Mouse (Mus musculus): ENCODE data around the gene Tbc1d2.
"Not testable (repeated sequence)": the region's sequence is repeated elsewhere in the genome, so short reads cannot be mapped to it uniquely, and the experiment has no call there.

Gene Tbc1d2

DNA sequence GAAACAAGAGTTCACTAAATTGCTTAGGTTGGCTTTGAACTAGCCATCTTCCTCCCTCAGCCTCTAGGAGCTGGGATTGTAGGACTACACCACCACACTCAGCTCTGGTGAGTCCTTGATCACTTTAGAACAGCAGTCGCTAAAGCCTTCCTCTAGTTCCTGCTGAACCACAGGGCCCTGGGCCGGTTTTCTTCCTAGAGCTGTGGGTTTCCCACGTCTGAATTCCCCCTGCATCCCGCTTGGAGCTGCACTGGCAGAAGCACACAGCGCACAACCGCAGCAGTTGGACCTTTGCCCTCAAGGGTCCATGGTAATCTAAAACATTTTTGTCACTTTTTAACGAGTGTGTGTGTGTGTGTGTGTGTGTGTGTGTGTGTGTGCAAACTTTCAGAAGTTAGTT is 47.3 kb downstream of the Tbc1d2 start:
- peak in 1 of 2 experiments; percentile 24 for DNase-seq (ENCODE audit: inconsistent age in 2 of 2, low spot score in 1 of 2)

DNA sequence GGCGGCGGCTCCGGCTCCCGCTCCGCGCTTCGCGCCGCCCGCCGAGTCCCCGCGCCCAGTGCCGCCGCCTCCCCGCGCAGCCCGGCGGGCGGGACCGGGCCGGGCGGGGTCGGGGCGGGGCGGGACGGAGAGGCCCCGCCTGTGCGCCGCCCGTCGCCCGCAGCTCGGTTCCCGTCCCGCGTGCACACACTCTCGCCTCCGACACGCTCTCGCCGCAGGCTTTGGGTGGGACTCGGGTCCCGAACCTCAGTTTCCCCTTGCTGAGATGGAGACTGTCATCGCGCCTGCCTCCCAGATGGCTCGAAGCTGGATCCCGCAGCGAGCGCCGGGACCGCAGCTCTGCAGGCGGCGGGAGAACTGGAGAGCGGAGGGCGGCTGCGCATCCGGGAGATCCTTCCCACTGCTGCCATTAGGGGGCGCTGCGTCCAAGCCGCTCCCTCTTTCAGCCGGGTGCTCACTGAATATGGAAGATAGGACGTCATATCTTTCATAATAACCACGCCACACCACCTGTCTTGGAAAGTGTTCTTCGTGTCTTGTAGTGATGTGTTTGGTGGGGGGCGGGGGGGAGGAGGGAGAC is 48.1 kb downstream of the Tbc1d2 start, which contains the start of gene Coro2a:
Gene Coro2a, minus strand, starts transcription at position 359 of the 580 bp plus-strand sequence.
- DNase-seq (ENCODE audit: inconsistent age in 2 of 2, low spot score in 1 of 2) = peak; percentile 89 to 97

DNA sequence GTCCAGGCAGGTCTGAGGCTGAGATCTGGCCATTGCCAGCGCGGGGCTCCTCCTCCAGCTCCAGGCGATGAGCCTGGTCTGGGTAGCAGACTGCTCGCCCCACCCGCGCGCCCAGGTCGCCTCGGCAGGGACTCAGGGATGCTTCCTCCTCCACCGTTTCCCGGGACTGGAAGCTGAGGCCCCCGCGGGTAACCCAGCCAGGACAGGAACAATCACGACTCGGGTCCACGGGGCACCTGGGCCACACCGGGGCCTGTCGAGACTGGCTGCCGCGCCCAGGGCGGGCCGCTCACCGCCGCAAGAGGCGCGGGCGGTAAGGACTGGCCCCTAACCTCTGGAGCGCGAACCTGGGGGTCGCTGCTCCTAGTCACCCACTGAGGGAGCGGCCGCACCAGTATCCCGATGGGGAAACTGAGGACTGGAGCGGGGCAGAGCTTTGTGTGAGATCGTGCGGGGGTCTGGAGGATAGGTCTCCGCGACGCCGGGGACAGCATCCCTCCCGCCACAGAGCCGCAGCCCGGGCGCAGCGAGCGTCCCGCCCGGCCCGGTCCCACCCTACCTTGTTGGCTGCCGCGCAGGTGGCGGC is 48.7 kb downstream of the Tbc1d2 start:
- DNase-seq (ENCODE audit: inconsistent age in 2 of 2, low spot score in 1 of 2) = peak; percentile 57 to 69

DNA sequence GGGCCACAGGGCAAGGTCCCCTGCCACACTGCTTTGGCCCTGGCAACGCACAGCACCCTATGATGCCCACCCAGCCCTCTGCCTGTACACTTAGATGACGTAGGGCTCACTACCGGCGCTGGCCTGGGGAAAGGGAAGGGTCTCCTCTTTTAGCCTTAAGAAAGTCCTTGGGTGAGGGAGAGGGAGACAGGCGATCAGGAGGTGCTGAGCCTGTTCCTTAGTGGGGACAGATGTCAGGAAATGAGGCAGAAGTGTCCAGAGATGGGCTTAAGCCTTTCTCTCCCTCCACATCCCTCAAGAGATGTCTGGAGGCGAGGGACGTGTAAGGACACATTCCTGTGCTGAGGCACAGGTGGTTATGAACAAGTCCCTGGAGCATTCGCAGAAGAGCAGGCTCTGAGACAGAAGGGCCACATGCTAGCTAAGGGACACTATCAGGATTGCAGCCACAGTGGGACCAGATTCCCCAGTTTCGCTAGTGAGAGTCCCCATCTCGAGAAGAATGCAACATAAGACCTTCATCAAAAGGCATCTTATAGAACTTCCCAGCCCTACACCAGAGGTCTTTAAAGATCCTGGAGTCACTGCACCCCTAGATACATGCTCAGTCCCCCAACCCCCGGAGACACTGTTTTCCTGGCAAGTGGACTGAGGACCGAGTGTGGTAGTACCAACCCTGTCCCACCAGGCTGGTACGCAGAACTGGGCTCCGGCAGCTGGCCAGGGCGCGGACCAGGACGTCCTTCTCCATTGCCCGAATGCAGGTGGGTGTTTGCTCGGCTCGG is 49.3 kb downstream of the Tbc1d2 start:
- peak in 1 of 2 experiments; percentile 7 for DNase-seq (ENCODE audit: inconsistent age in 2 of 2, low spot score in 1 of 2)

DNA sequence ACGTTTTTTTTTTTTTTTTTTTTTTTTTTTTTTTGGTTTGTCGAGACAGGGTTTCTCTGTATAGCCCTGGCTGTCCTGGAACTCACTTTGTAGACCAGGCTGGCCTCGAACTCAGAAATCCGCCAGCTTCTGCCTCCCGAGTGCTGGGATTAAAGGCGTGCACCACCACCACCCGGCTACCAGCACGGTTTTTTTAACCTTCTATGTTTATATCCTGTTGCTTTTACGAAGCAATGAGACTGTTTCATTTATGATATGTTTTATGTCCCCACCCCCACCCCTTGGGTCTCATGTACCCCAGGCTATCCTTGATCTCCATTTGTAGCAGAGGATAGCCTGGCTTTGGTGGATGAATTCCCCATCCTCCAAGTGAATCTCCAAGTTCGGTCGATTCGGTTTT is 50.4 kb downstream of the Tbc1d2 start:
- DNase-seq (ENCODE audit: inconsistent age in 2 of 2, low spot score in 1 of 2) = not testable (repeated sequence)

DNA sequence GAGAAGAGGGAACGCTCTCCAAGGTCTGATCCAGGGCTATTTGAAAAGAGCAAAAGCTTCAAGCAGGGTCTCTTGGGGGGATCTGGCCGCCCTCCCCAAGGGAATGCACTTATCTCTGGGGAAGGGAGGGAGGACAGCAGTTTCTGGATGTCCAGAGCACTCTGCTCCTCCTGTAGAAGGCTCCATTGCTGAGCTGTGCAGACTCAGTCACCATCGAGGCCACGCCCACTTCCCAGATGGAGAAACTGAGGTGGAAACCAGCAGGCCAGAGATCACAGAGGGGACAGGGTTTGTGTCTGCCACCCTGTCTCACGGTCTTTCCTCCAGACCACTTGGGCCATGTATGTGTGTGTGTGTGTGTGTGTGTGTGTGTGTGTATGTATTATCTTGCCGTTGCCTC is 51.0 kb downstream of the Tbc1d2 start:
- no peak for DNase-seq (ENCODE audit: inconsistent age in 2 of 2, low spot score in 1 of 2)

DNA sequence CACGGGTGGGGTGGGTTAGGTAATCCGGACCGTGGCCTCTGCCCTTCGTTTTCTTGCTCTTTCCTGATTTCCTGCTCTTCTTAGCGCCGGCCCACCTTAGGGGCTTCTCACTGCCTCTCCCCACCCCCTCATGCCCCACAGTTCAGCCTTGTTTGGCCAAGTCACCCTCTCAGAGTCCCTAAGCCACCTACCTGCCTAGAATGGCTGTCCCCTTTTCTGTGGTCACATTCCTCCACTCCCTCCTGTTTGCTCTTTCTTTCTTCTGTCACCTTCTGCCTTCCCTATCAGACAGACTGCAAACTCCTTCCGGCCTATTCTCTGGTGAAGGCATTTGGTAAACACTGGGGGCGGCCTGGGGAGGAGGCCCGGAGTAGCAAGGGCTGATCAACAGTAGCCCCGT is 51.9 kb downstream of the Tbc1d2 start:
- DNase-seq (ENCODE audit: inconsistent age in 2 of 2, low spot score in 1 of 2) = no peak

DNA sequence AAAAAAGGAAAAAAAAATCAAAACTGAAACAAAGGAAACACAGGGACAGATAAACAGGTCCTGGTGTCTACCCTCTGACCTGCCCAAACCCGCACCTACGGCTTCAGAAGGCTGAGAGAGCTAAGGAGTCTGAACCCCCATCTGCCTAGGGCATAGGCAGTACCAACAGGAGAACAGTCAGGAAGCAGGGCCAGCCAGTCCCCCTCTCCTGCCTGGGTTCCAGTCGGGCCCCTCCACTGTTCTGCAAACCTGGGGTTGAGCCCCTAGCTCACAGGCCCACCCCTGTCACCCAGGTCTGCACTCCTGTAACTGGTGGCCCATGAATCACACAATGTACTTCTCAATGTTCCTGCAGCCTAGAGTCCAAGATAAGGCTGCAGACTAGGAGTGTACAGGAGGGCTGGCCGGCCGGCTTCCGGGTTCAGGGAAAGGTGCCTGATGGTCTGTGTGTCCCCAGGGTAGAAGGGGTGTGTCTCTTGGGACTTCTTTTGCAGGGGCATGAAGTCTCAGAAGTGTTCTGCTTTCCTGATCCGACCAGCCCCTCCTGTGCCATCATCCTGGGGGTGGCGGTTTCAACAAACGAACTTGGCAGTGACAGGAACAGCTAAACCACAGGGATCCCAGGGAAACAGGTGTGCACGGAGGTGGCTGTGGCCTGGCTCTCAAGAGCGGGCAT is 52.6 kb downstream of the Tbc1d2 start:
- no peak for DNase-seq (ENCODE audit: inconsistent age in 2 of 2, low spot score in 1 of 2)

DNA sequence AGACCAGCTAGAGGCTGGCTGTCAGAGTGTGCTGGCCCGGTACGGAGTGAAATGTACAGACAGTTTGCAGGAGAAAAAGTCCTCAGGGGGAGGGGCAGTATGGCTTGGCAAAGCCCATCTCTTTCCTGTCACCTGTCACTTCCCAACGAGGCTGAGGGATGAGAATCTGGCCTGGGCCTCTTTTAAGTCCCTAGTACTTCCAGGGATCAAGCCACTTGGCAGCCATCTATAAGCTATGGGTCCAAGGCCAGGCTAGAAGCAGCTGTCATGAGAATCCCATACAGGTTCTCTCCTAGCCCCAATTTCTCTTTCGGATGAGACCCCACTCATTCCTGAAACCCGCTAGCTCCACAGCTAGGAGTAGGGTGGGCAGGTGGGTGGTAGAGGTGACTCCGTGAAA is 53.6 kb downstream of the Tbc1d2 start:
- DNase-seq (ENCODE audit: inconsistent age in 2 of 2, low spot score in 1 of 2) = peak; percentile 45 to 54

DNA sequence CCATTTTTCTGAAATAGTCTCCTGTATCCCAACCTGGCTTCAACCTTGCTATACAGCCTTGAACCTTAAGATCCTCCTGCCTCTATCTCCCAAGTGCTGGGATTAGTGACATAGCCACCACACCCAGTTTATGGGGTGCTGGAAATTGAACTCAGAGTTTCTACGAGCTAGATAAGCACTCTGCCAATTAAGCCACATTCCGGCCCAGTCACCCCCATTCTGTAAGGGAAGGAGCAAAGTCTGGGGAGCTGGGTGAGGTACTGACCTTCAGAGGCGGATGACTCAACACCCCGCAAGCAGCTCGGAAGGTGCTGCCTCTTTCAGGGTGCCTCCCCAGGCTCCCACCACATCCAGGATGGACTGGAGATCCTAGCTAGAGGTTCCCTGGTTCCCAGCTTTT is 55.9 kb downstream of the Tbc1d2 start:
- DNase-seq (ENCODE audit: inconsistent age in 2 of 2, low spot score in 1 of 2) = no peak

DNA sequence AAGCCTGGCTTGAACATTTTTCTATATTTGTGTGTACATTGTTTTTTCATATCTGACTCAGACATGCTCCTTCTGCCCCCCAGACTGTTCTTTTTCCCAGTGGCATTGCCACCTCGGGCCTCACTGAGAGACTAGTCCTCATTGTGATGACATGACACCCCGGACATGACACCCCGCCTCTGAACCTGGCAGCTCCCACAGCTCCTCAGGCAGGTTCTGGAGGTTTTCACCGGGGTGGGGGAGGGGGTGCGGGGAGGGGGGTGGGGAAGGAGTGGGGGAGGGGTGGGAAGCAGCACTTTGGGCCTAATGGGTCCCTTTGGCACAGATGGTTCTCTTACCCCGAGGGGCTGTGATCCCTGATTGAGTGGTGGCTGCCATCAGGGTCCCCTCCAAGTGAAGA is 56.5 kb downstream of the Tbc1d2 start:
- DNase-seq (ENCODE audit: inconsistent age in 2 of 2, low spot score in 1 of 2) = no peak

DNA sequence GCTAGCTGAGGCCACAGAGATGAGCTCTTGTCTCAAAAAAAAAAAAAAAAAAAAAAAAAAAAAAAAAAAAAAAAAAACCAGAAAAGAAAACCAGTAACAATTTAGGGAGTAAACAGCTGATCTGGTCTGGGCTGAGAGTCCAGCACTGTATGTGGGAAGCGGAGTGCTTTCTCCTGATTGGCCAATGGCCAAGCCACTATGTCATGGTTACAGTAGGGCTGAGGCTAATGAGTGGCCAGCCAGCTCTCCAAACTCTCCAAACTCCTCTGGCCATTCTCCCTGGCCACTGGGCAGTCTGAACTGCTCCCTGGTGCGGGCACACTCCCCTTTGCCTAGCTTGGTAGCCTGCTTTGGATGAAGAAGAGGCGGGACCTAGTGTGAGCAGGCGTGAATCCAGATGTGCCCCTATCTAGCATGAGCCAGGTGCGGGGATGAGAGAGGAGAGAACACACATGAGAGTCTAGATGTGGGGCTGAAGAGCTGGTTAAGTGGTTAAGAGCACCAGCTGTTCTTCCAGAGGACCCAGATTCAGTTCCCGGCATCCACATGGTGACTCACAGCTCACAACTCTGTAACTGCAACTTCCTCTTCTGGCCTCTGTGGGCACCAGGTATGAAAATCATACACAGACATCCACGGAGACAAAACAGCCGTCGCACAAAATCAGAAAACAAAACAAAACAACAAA is 58.0 kb downstream of the Tbc1d2 start:
- DNase-seq (ENCODE audit: inconsistent age in 2 of 2, low spot score in 1 of 2) = peak; percentile 19 to 58

DNA sequence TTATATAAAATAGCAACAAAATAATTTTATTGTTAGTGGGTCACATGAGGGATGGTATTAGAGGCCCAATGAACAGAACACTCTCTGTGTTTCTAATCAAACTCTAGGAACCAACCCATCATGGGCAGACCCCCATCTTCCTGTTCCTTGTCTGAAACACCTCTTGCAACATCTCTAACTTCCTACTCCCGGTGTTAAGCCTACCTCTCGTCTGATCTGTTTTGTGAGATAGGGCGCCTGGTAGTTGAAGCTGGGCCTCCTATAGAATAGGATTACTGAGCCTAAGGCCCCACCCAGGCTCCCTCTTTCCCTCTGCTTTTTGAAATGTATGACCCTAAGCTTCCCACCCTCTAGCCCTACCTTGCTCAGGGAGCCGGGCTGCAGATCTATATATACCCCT is 59.2 kb downstream of the Tbc1d2 start:
- DNase-seq (ENCODE audit: inconsistent age in 2 of 2, low spot score in 1 of 2) = no peak

DNA sequence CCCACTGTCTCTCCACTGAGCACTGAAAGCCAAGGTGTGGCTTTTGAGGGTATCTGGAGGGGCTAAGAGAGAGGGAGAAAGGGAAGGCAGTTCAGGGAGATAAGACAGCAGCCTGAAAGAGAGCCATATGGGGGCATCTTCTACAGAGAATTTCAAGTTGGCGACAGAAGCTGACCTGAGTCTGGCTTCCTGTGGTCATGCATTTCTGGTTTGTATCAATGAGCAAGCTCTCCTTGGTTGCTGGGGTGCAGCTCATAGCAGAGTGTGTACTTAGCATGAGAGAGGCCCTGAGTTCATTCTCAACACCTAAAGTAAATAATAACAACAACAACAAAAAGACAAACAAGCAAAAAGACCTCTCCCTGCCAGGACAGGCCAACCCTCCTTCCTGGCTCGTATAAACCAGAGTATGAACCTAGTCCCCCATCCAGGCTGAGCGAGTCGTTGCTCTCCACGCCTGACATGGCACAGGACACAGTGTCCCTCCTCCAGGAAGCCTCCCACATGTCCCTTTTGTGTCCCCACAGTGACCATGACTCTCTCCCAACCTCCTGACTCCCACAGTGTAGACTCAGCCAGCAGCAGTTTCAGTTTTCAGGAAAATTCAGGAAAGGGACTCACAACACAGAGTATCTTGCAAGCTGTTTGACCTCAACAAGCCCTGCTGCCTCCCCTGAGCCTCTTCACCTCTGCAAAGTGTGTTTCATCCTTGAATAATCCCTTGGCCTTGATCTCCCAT is 59.9 kb downstream of the Tbc1d2 start:
- DNase-seq (ENCODE audit: inconsistent age in 2 of 2, low spot score in 1 of 2) = peak in 1 of 2 experiments; percentile 11

DNA sequence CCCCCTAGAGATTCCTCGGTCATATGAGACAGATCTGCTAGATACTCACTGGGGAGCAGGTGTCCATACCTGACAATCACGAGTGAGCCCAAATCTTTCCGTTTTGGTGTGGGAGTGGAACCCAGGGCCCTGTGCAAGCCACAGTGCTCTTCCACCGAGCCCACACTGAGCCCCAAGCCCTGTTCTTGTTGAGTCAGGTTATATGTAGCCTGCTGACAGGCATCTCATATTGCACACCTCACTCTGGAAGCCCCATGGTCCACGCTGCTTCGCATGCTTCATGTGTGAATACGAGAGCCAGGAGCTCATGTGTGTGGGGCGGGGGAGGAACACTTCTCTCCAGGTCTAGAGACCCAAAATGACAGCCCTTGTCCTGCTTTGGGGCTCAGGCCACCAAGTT is 60.9 kb downstream of the Tbc1d2 start:
- no peak for DNase-seq (ENCODE audit: inconsistent age in 2 of 2, low spot score in 1 of 2)

DNA sequence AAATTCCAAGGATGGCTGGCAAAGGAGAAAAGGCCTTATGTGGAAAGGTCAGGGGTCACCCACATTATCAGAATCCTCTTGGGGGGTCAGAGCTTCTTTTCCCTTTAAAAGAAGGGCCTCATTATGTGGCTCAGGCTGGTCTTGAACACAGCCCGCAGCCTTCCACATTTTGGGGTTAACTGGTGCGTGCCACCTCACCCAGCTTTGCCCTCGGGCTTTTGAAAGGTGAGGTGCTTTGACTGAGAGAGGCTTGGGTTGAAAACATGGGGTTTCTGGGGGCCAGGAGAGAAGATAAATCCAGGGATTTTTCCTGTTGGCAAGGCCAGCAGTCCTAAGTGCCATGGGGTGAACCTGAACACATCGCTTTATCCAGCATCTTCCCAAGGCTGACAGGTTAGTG is 63.5 kb downstream of the Tbc1d2 start:
- DNase-seq (ENCODE audit: inconsistent age in 2 of 2, low spot score in 1 of 2) = no peak

DNA sequence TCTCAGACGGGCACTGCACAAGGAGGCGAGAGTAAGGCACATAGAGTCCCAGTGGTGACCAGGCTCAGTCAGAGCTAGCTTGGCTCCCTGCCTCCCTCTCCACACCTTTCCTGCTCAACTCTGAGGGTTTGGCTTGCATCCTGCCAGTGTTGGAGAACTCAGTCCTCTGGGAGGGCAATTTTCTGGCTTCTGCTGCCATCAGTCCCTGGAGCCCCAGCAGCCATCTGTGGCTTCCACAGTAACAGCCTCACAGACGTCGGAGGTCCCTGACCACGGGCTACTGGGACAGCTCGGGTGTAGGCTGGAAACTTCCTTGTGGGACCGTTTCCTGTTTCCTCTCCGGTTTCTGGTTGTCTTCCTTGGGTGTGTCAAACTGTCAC is 64.2 kb downstream of the Tbc1d2 start:
- DNase-seq (ENCODE audit: inconsistent age in 2 of 2, low spot score in 1 of 2) = no peak

DNA sequence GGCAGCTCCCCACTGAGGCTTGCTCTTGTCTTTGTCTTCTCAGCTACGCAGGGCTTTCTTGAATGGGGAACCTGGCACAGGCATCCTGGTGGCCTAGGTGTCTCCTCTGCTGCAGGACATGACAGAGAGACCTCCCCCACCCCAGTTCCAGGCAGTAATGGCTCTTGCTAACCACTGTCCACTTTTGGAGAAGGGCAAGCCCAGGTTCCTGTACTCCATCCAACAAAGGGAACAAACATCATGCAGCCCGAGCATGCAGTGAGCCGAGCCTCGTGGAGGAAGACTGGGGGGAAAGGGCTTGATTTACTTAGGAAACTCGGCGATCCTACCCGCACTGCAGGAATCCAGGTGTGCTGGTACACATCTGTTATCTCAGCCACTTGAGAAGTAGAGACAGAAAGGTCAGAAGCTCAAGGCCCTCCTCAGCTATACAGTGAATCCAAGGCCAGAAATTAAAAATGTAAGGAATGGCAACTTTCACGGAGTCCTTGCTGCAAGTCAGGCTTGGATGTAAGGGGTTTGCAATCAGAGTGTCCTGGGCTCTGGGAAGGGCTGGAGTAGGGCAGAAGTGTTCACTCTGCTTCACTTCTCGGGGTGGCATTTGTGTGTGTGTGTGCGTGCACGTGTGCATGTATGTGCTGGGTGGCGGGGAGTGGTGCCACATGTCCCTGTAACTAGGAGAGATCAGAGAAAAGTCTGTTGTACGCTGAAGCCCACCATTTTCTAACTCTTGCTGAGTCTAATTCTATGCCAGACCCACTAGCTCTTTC is 64.8 kb downstream of the Tbc1d2 start:
- no peak for DNase-seq (ENCODE audit: inconsistent age in 2 of 2, low spot score in 1 of 2)

DNA sequence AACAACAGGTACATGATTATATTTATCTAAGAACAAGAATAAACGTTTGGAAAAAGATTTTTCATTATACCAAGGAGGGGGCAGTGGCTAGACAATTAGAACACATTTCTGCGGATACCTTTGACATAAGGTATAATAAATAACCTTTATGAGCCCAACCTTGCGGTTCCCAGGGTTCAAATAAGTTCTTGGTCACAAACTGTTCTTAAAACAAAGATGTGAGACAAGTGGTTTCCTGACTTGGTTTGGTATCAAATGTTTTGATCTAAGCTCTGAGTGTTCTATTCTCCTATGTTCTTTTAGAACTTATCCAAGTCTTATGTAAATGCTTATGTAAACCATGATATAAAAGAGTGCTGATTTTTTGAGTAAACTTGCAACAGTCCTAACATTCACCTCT is 65.5 kb downstream of the Tbc1d2 start:
- not testable (repeated sequence) for DNase-seq (ENCODE audit: inconsistent age in 2 of 2, low spot score in 1 of 2)

DNA sequence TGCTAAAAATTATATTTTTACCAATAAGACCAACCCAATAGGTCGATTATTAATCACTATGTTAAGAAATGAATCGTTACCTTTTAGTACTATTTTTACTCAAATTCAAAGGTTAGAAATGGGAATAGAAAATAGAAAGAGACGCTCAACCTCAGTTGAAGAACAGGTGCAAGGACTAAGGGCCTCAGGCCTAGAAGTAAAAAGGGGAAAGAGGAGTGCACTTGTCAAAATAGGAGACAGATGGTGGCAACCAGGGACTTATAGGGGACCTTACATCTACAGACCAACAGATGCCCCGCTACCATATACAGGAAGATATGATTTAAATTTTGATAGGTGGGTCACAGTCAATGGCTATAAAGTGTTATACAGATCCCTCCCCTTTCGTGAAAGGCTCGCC is 65.9 kb downstream of the Tbc1d2 start:
- DNase-seq (ENCODE audit: inconsistent age in 2 of 2, low spot score in 1 of 2) = not testable (repeated sequence)

All from adrenal gland, adult (tissue).